Mouse (Mus musculus) left cerebral cortex, postnatal 10 days (tissue): ENCODE data around the gene Cbx3. TPM values are rescaled to one million over a fixed set of nuclear protein-coding genes. Genes with fewer than 3 reads are reported as not detected.
"Not testable (repeated sequence)": the region's sequence is repeated elsewhere in the genome, so short reads cannot be mapped to it uniquely, and the experiment has no call there.

Source experiments
- DNase-seq, 2 experiments: peaks; one replicate each; pipeline ENCODE4 v3.0.0; 2021 to 2022; ENCODE audit warnings: low spot score in 2 of 2, mixed read lengths in 1 of 2; ENCODE audit errors: extremely low spot score in 1 of 2
- intact Hi-C: fragments of 180-260 bp; cut with DNase I; formaldehyde crosslinking; loops from one replicate; pipeline ENCODE4 v1.15.1; 2025
- total RNA-seq, 2 experiments: library from RNA; stranded (reverse); gene quantifications; 2 replicates each; pipeline ENCODE4 v1.2.3; 2021

The Cbx3 gene
- total RNA-seq, 2 experiments from 2014 or later, result 171 to 176 TPM

GRCm38 (mm10) chr6:51467649-51468048 is 2.5 kb upstream of the Cbx3 start:
- intact Hi-C loops, result loop anchor here (5.0 kb wide), 2 partner anchors 85 to 115 kb away; no protein-coding TSS in a partner anchor
- DNase-seq, result no peak

GRCm38 (mm10) chr6:51468891-51469561 is 1.1 kb upstream of the Cbx3 start:
- intact Hi-C loops, result loop anchor here (5.0 kb wide), 2 partner anchors 87 to 113 kb away; no protein-coding TSS in a partner anchor
- DNase-seq, result peak; percentile 66 to 84

- intact Hi-C loops, result loop anchor here (5.0 to 10.0 kb wide), 3 partner anchors 88 to 385 kb away; no protein-coding TSS in a partner anchor
- DNase-seq, result peak; percentile 97 to 98
Measured at GRCm38 (mm10) chr6:51469715-51470310, 347 bp upstream of the Cbx3 start, which contains the start of gene Hnrnpa2b1. TSS of gene Hnrnpa2b1 (minus strand) at chr6:51469894.

GRCm38 (mm10) chr6:51471179-51471505 is 982 bp downstream of the Cbx3 start:
- no peak for DNase-seq
- intact Hi-C loops, result loop anchor here (10.0 kb wide), 1 partner anchor 384 kb away; no protein-coding TSS in a partner anchor

- DNase-seq, result no peak
- intact Hi-C loops, result loop anchor here (10.0 kb wide), 1 partner anchor 383 kb away; no protein-coding TSS in a partner anchor
Measured at GRCm38 (mm10) chr6:51471782-51472181, 1.6 kb downstream of the Cbx3 start.

- intact Hi-C loops, result loop anchor here (10.0 kb wide), 1 partner anchor 383 kb away; no protein-coding TSS in a partner anchor
- no peak for DNase-seq
Measured at GRCm38 (mm10) chr6:51472213-51472612, 2.1 kb downstream of the Cbx3 start.

GRCm38 (mm10) chr6:51479136-51479731 is 9.1 kb downstream of the Cbx3 start:
- intact Hi-C loops, result loop anchor here (10.0 kb wide), 1 partner anchor 376 kb away; no protein-coding TSS in a partner anchor
- DNase-seq, result no peak

GRCm38 (mm10) chr6:51481548-51481947 is 11.4 kb downstream of the Cbx3 start:
- intact Hi-C loops, result no loop called here
- no peak for DNase-seq

- intact Hi-C loops, result no loop called here
- DNase-seq, result no peak
Measured at GRCm38 (mm10) chr6:51483861-51484260, 13.7 kb downstream of the Cbx3 start.

- DNase-seq, intact Hi-C loops: not testable (repeated sequence)
Measured at GRCm38 (mm10) chr6:51484556-51484955, 14.4 kb downstream of the Cbx3 start.

- no peak for DNase-seq
- intact Hi-C loops, result no loop called here
Measured at GRCm38 (mm10) chr6:51485646-51486045, 15.5 kb downstream of the Cbx3 start.

GRCm38 (mm10) chr6:51486076-51486710 is 16.0 kb downstream of the Cbx3 start:
- intact Hi-C loops, result no loop called here
- no peak for DNase-seq

GRCm38 (mm10) chr6:51486731-51487130 is 16.6 kb downstream of the Cbx3 start:
- intact Hi-C loops, result no loop called here

GRCm38 (mm10) chr6:51489787-51490186 is 19.6 kb downstream of the Cbx3 start:
- intact Hi-C loops, result no loop called here
- peak in 1 of 2 experiments; percentile 27 for DNase-seq

More at GRCm38 (mm10) chr6:51486731-51487130, 16.6 kb downstream of the Cbx3 start:
- DNase-seq, result no peak

- DNase-seq, result no peak
- intact Hi-C loops, result no loop called here
Measured at GRCm38 (mm10) chr6:51497321-51498111, 27.4 kb downstream of the Cbx3 start.

GRCm38 (mm10) chr6:51505671-51506070 is 35.5 kb downstream of the Cbx3 start:
- intact Hi-C loops, result no loop called here
- no peak for DNase-seq

GRCm38 (mm10) chr6:51507556-51507955 is 37.4 kb downstream of the Cbx3 start:
- intact Hi-C loops, result no loop called here
- DNase-seq, result no peak
